In genomic region chr19:24241799-24242546, GRCm38 (mm10) we compare ENCODE assay signal across 13 mouse cellular contexts. TPM values are rescaled to one million over a fixed set of nuclear protein-coding genes. Genes with fewer than 3 reads are reported as not detected.
DNase-seq lines count a peak whose midpoint lies in the region; ATAC-seq lines count a peak whose summit lies in the region.
"Had no signal": no experiment of that assay in that cellular context is flagged by ENCODE, and none has a peak within 500 bp of the region (broad histone marks: within the 10 kb centered on the region; RNA-seq: fewer than 3 reads in every experiment).

No protein-coding gene starts in this region.

- no peaks in the 10 kb centered on the region for H3K36me3 ChIP-seq in heart, embryonic 13.5 days
- H3K36me3 ChIP-seq in neural tube, embryonic 15.5 days: no peaks in the 10 kb centered on the region
- H3K36me3 ChIP-seq in embryonic facial prominence, embryonic 13.5 days: no peaks in the 10 kb centered on the region
- H3K36me3 ChIP-seq: heart, embryonic 15.5 days; liver, embryonic 13.5 days had no signal

- ATAC-seq in heart, embryonic 13.5 days (ENCODE audit: extremely low read depth, insufficient number of reproducible peaks, low FRiP score, low TSS enrichment): no peak
- ATAC-seq in neural tube, embryonic 15.5 days (ENCODE audit: low FRiP score): no peak
- ATAC-seq in embryonic facial prominence, embryonic 13.5 days (ENCODE audit: insufficient number of reproducible peaks, insufficient read depth, low FRiP score, low TSS enrichment, low read depth): no peak

- no peak overlapping the region for H3K4me3 ChIP-seq in heart, embryonic 13.5 days
- H3K4me3 ChIP-seq in neural tube, embryonic 15.5 days (replicated peaks): no peak overlapping the region
- H3K4me3 ChIP-seq in embryonic facial prominence, embryonic 13.5 days: no peak overlapping the region
- H3K4me3 ChIP-seq: heart, embryonic 15.5 days; liver, embryonic 13.5 days had no signal

- H3K4me2 ChIP-seq in heart, embryonic 13.5 days: no peak overlapping the region
- H3K4me2 ChIP-seq in neural tube, embryonic 15.5 days: no peak overlapping the region
- no peak overlapping the region for H3K4me2 ChIP-seq in embryonic facial prominence, embryonic 13.5 days
- H3K4me2 ChIP-seq: heart, embryonic 15.5 days; liver, embryonic 13.5 days had no signal

- intact Hi-C loops in heart, postnatal 25 days (cut with DNase I): no loop called here
- intact Hi-C loops in left cerebral cortex, postnatal 25 days (cut with DNase I): no loop called here

- DNase-seq in heart, postnatal 25 days (ENCODE audit: low spot score): no peak
- peak; percentile 61 for DNase-seq in neural tube, embryonic 10.5 days (ENCODE audit: extremely low spot score, low spot score)
- peak; percentile 56 for DNase-seq in yolk sac, embryonic 10.5 days (ENCODE audit: low spot score)
- no peak for DNase-seq in MN1 (ENCODE audit: low spot score)
- no peak for DNase-seq in left cerebral cortex, postnatal 25 days (ENCODE audit: low spot score in 2 of 2)
- DNase-seq: cerebellum, postnatal 14 days; liver, embryonic 13.5 days; thymus, postnatal 25 days had no signal

- no peaks in the 10 kb centered on the region for H3K27me3 ChIP-seq in heart, embryonic 13.5 days (replicated peaks)
- H3K27me3 ChIP-seq in neural tube, embryonic 15.5 days (replicated peaks): no peaks in the 10 kb centered on the region
- no peaks in the 10 kb centered on the region for H3K27me3 ChIP-seq in embryonic facial prominence, embryonic 13.5 days
- H3K27me3 ChIP-seq: CH12.LX; heart, embryonic 15.5 days; liver, embryonic 13.5 days had no signal

- no peak overlapping the region for H3K27ac ChIP-seq in heart, embryonic 13.5 days (replicated peaks)
- no peak overlapping the region for H3K27ac ChIP-seq in neural tube, embryonic 15.5 days (replicated peaks)
- no peak overlapping the region for H3K27ac ChIP-seq in embryonic facial prominence, embryonic 13.5 days
- H3K27ac ChIP-seq: heart, embryonic 15.5 days; liver, embryonic 13.5 days had no signal

- no peaks in the 10 kb centered on the region for H3K9me3 ChIP-seq in heart, embryonic 13.5 days
- no peaks in the 10 kb centered on the region for H3K9me3 ChIP-seq in neural tube, embryonic 15.5 days (replicated peaks)
- no peaks in the 10 kb centered on the region for H3K9me3 ChIP-seq in embryonic facial prominence, embryonic 13.5 days
- H3K9me3 ChIP-seq: heart, embryonic 15.5 days; liver, embryonic 13.5 days had no signal

- H3K4me1 ChIP-seq in heart, embryonic 13.5 days: peaks cover 13% of the 10 kb centered on the region
- peaks cover 8% of the 10 kb centered on the region; the same call in 1 of the 2 replicates for H3K4me1 ChIP-seq in neural tube, embryonic 15.5 days
- peaks cover 8% of the 10 kb centered on the region for H3K4me1 ChIP-seq in embryonic facial prominence, embryonic 13.5 days
- H3K4me1 ChIP-seq: liver, embryonic 13.5 days had no signal

- WGBS in heart, embryonic 13.5 days: 22% methylated on average over 14 of the region's 14 CpGs
- 24% methylated on average over 14 of the region's 14 CpGs for WGBS in neural tube, embryonic 15.5 days
- WGBS in embryonic facial prominence, embryonic 13.5 days: 27% methylated on average over 14 of the region's 14 CpGs

- 0 out of 2 replicates have a peak overlapping the region, but pooled peaks have one; percentile 21 for H3K9ac ChIP-seq in heart, embryonic 13.5 days
- no peak overlapping the region for H3K9ac ChIP-seq in neural tube, embryonic 15.5 days (replicated peaks)
- H3K9ac ChIP-seq in embryonic facial prominence, embryonic 13.5 days: 0 out of 2 replicates have a peak overlapping the region, but pooled peaks have one; percentile 36
- H3K9ac ChIP-seq: heart, embryonic 15.5 days; liver, embryonic 13.5 days had no signal

RNA-seq across cellular contexts. Expression of gene Tjp2, which starts 17.1 kb away (rescaled TPM):
- polyA plus RNA-seq in heart, embryonic 13.5 days (2015; fragmentation: Nextera tagmentation; extraction: Ambion mirVana): 21.6 and 22.7 TPM in 2 replicates
- total RNA-seq in heart, postnatal 25 days (2021): 10 to 100 TPM; 19.7 to 22.1 TPM
- polyA plus RNA-seq in neural tube, embryonic 15.5 days (2015; fragmentation: Nextera tagmentation; extraction: Ambion mirVana): 10.1 and 15.3 TPM in 2 replicates
- polyA plus RNA-seq in embryonic facial prominence, embryonic 13.5 days (2015; fragmentation: Nextera tagmentation; extraction: Ambion mirVana): 16.5 and 17.5 TPM in 2 replicates
- 10 to 100 TPM; 16.6 to 18.5 TPM for total RNA-seq in left cerebral cortex, postnatal 25 days (2021)

RNA-seq across cellular contexts. Expression of gene Fxn, which starts 38.4 kb away (rescaled TPM):
- 60.9 and 64.0 TPM in 2 replicates for polyA plus RNA-seq in heart, embryonic 13.5 days (2015; fragmentation: Nextera tagmentation; extraction: Ambion mirVana)
- 10 to 100 TPM; 27.7 to 28.9 TPM for total RNA-seq in heart, postnatal 25 days (2021)
- 42.4 and 45.2 TPM in 2 replicates for polyA plus RNA-seq in neural tube, embryonic 15.5 days (2015; fragmentation: Nextera tagmentation; extraction: Ambion mirVana)
- 52.3 and 54.6 TPM in 2 replicates for polyA plus RNA-seq in embryonic facial prominence, embryonic 13.5 days (2015; fragmentation: Nextera tagmentation; extraction: Ambion mirVana)
- 1 to 10 TPM; 6.9 to 7.4 TPM for total RNA-seq in left cerebral cortex, postnatal 25 days (2021)

Comparison
In these comparisons a context has a peak if more than half of its experiments do, and no peak if none do; other contexts are left out.
1. DNase-seq: peak in neural tube, embryonic 10.5 days (single experiment) and yolk sac, embryonic 10.5 days (single experiment); none in heart, postnatal 25 days (single experiment), MN1 (single experiment) and left cerebral cortex, postnatal 25 days (0 of 2).